Mouse (Mus musculus) erythroblast, embryonic 14.5 days (primary cell): ENCODE measurements around the gene Wdr41.

ENCODE experiments used
- GATA1 ChIP-seq: IDR thresholded peaks from 2 replicates; pipeline ENCODE4 v1.6.1; 2012; ENCODE audit warnings: low read length, inconsistent platforms, mixed read lengths
- TAL1 ChIP-seq: IDR thresholded peaks from 3 replicates; pipeline ENCODE4 v1.6.1; 2012; ENCODE audit warnings: low read length, inconsistent platforms, mixed read lengths

DNA sequence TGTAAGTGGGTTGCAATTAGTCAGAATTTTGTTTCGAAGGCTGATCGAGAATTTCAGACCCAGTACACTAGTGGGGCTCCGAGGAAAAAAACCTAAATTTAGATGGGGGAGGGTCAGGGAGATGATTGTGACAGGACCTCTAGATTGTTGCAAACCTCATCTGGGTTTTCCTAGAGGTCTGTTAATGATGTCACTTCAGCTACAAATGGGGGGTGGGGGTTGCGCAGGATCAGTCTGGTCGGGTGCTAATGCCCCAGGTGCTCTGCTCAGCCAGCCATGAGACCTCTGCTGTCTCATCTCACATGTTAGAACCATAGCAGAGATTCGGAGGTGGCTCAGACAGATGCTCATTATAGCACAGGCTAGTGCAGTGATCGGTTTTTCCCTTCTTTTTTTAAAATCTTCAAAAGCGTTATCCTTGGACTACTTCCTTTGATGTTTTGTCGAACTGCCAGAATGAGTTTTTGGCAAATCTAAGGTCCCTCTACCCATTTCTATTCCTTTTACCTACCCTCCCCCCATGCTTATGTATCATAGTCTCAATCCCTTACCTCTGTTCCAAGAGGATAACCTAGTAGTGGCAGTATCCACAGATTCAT, 64.1 kb downstream of the Wdr41 start:
- no peak for TF ChIP-seq TAL1
- TF ChIP-seq GATA1 = no peak
